Mouse (Mus musculus) urinary bladder, postnatal 10 days (tissue): Measurements from ENCODE around the gene Olfr1428.
"Not testable (repeated sequence)": the region's sequence is repeated elsewhere in the genome, so short reads cannot be mapped to it uniquely, and the experiment has no call there.

Source experiments
- DNase-seq: peaks from one replicate; pipeline ENCODE4 v3.0.0; 2022; ENCODE audit warnings: low spot score

Olfr1428 gene

GRCm38 (mm10) chr19:12115797-12116196 lies at the start of gene Olfr1428:
TSS of gene Olfr1428 (minus strand) at chr19:12115897.
- DNase-seq = no peak

- DNase-seq = no peak
These were observed 29.8 kb upstream of the Olfr1428 start for GRCm38 (mm10) chr19:12145452-12145851.

- no peak for DNase-seq
These were observed 27.7 kb upstream of the Olfr1428 start for GRCm38 (mm10) chr19:12143356-12143755.

GRCm38 (mm10) chr19:12134289-12134688 lies 18.6 kb upstream of the Olfr1428 start:
- no peak for DNase-seq

GRCm38 (mm10) chr19:12123103-12123502 lies 7.4 kb upstream of the Olfr1428 start, which contains the start of gene Olfr76:
TSS of gene Olfr76 (minus strand) at chr19:12123203.
- no peak for DNase-seq

- DNase-seq = no peak
These were observed 767 bp upstream of the Olfr1428 start for GRCm38 (mm10) chr19:12116464-12116863.

- DNase-seq = no peak
These were observed 1.9 kb downstream of the Olfr1428 start for GRCm38 (mm10) chr19:12113807-12114206.

- DNase-seq = no peak
These were observed 11.2 kb downstream of the Olfr1428 start for GRCm38 (mm10) chr19:12104541-12104940.

GRCm38 (mm10) chr19:12103234-12103633 lies 12.5 kb downstream of the Olfr1428 start, which contains the start of gene Olfr1427:
TSS of gene Olfr1427 (minus strand) at chr19:12103334.
- DNase-seq = no peak

GRCm38 (mm10) chr19:12091913-12092312 lies 23.8 kb downstream of the Olfr1428 start, which contains the start of gene Olfr1426:
TSS of gene Olfr1426 (minus strand) at chr19:12092013.
- DNase-seq = no peak

GRCm38 (mm10) chr19:12077631-12078030 lies 38.1 kb downstream of the Olfr1428 start, which contains the start of gene Olfr1425:
TSS of gene Olfr1425 (minus strand) at chr19:12077731.
- DNase-seq = not testable (repeated sequence)

- DNase-seq = not testable (repeated sequence)
These were observed 46.2 kb downstream of the Olfr1428 start for GRCm38 (mm10) chr19:12069546-12069945.

- DNase-seq = not testable (repeated sequence)
These were observed 47.9 kb downstream of the Olfr1428 start for GRCm38 (mm10) chr19:12067806-12068205.

- DNase-seq = not testable (repeated sequence)
These were observed 53.1 kb downstream of the Olfr1428 start, which contains the start of gene Olfr1424 for GRCm38 (mm10) chr19:12062582-12062981. TSS of gene Olfr1424 (minus strand) at chr19:12062682.
